Mouse (Mus musculus) layer of hippocampus, postnatal 36 days (tissue): ENCODE measurements around the gene Gm21996. TPM values are rescaled to one million over a fixed set of nuclear protein-coding genes. Genes with fewer than 3 reads are reported as not detected.
"Not testable (repeated sequence)": the region's sequence is repeated elsewhere in the genome, so short reads cannot be mapped to it uniquely, and the experiment has no call there.

Experiments
- DNase-seq, 2 experiments: peaks; one replicate each; pipeline ENCODE4 v3.0.0; 2022
- total RNA-seq, 2 experiments: library from RNA; stranded (reverse); gene quantifications; 2 replicates each; pipeline ENCODE4 v1.2.3; 2021

The Gm21996 gene
- total RNA-seq, result not detected

GRCm38 (mm10) chrY:89745432-89745831 is at the start of gene Gm21996:
TSS of gene Gm21996 (minus strand) at chrY:89745532.
- DNase-seq, result not testable (repeated sequence)
